Mouse (Mus musculus): ENCODE measurements around the gene Dexi. TPM values are rescaled to one million over a fixed set of nuclear protein-coding genes. Genes with fewer than 3 reads are reported as not detected.

Dexi gene
- total and polyA plus RNA-seq, 3 experiments: 7.1 to 20.2 (median 7.5) TPM

- Histone ChIP-seq H3K9me3 (replicated peaks) (no peaks in the 10 kb centered on the region), H3K4me3 (ENCODE audit: low read depth, low read length) (no peak overlapping the region), H3K4me1 (ENCODE audit: insufficient read depth, low read depth, low read length) (no peaks in the 10 kb centered on the region), H3K36me3 (replicated peaks) (peaks cover 90% of the 10 kb centered on the region), H3K27me3 (ENCODE audit: insufficient read depth, low read length) (no peaks in the 10 kb centered on the region)
- no peak for TF ChIP-seq GATA2 (IDR thresholded peaks at IDR 0.05; ENCODE audit: borderline replicate concordance, low read depth, low read length)
- no peak for TF ChIP-seq TAL1 (conservative IDR thresholded peaks at IDR 0.05; ENCODE audit: low read depth, low read length)
- TF ChIP-seq CTCF (IDR thresholded peaks at IDR 0.05; ENCODE audit: low read depth, low read length): no peak
- TF ChIP-seq GATA1 (IDR thresholded peaks at IDR 0.05; ENCODE audit: borderline replicate concordance, low read length): no peak
- no peak for TF ChIP-seq POLR2AphosphoS5 (IDR thresholded peaks at IDR 0.05; ENCODE audit: insufficient replicate concordance, low read depth, low read length)
- no peak for DNase-seq (ENCODE audit: low spot score)
- no peak for ATAC-seq (ENCODE audit: extremely low read depth, insufficient number of reproducible peaks, low FRiP score, poor library complexity, severe bottlenecking)
These were observed 33.1 kb upstream of the Dexi start for GRCm38 (mm10) chr16:10575915-10576314.

GRCm38 (mm10) chr16:10574936-10575335 lies 32.1 kb upstream of the Dexi start:
- H3K27me3 ChIP-seq (ENCODE audit: insufficient read depth, low read length): no peaks in the 10 kb centered on the region
- peaks cover 1% of the 10 kb centered on the region; the same call in 1 of the 2 replicates for H3K4me1 ChIP-seq (ENCODE audit: insufficient read depth, low read depth, low read length)
- DNase-seq (ENCODE audit: low spot score) (no peak), ATAC-seq (ENCODE audit: extremely low read depth, insufficient number of reproducible peaks, low FRiP score, poor library complexity, severe bottlenecking) (no peak)
- no peak overlapping the region for H3K4me3 ChIP-seq (ENCODE audit: low read depth, low read length)
- TF ChIP-seq POLR2AphosphoS5 (IDR thresholded peaks at IDR 0.05; ENCODE audit: insufficient replicate concordance, low read depth, low read length) (no peak), GATA1 (IDR thresholded peaks at IDR 0.05; ENCODE audit: borderline replicate concordance, low read length) (no peak), TAL1 (conservative IDR thresholded peaks at IDR 0.05; ENCODE audit: low read depth, low read length) (no peak), CTCF (IDR thresholded peaks at IDR 0.05; ENCODE audit: low read depth, low read length) (no peak), GATA2 (IDR thresholded peaks at IDR 0.05; ENCODE audit: borderline replicate concordance, low read depth, low read length) (no peak)
- peaks cover 90% of the 10 kb centered on the region for H3K36me3 ChIP-seq (replicated peaks)
- H3K9me3 ChIP-seq (replicated peaks): no peaks in the 10 kb centered on the region

GRCm38 (mm10) chr16:10571820-10572219 lies 29.0 kb upstream of the Dexi start:
- ATAC-seq (ENCODE audit: extremely low read depth, insufficient number of reproducible peaks, low FRiP score, poor library complexity, severe bottlenecking) (no peak), DNase-seq (ENCODE audit: low spot score) (peak; percentile 17)
- Histone ChIP-seq H3K9me3 (replicated peaks) (no peaks in the 10 kb centered on the region), H3K36me3 (replicated peaks) (peaks cover 89% of the 10 kb centered on the region), H3K4me1 (ENCODE audit: insufficient read depth, low read depth, low read length) (peaks cover 3% of the 10 kb centered on the region; the same call in 1 of the 2 replicates), H3K4me3 (ENCODE audit: low read depth, low read length) (no peak overlapping the region), H3K27me3 (ENCODE audit: insufficient read depth, low read length) (no peaks in the 10 kb centered on the region)
- no peak for TF ChIP-seq GATA2 (IDR thresholded peaks at IDR 0.05; ENCODE audit: borderline replicate concordance, low read depth, low read length)
- TF ChIP-seq CTCF (IDR thresholded peaks at IDR 0.05; ENCODE audit: low read depth, low read length): peak; percentile 57; the same call in 1 of the 2 replicates

DNA sequence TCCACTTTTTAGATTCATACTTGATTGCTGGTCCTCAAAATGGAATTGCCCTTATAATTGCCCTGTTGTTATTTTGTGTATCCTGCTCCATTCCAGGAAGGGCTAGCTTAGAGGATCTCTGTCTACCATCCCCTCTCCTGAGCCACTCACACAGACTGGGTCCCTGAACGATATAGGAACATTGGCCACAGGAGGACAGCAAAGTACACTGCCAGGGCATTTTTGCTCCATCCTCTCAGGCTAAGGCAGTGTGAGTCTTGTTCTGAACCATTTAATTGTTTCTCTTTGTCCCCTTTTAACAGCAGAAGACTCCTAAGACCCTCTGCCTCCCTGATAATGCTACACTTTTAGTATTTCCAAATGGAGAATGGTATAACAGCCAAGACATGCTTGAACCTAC lies 27.9 kb upstream of the Dexi start:
- no peak for DNase-seq (ENCODE audit: low spot score)
- Histone ChIP-seq H3K4me1 (ENCODE audit: insufficient read depth, low read depth, low read length) (peaks cover 3% of the 10 kb centered on the region; the same call in 1 of the 2 replicates), H3K9me3 (replicated peaks) (no peaks in the 10 kb centered on the region), H3K4me3 (ENCODE audit: low read depth, low read length) (no peak overlapping the region), H3K27me3 (ENCODE audit: insufficient read depth, low read length) (no peaks in the 10 kb centered on the region), H3K36me3 (replicated peaks) (peaks cover 88% of the 10 kb centered on the region)
- no peak for ATAC-seq (ENCODE audit: extremely low read depth, insufficient number of reproducible peaks, low FRiP score, poor library complexity, severe bottlenecking)
- TF ChIP-seq GATA2 (IDR thresholded peaks at IDR 0.05; ENCODE audit: borderline replicate concordance, low read depth, low read length) (no peak), CTCF (IDR thresholded peaks at IDR 0.05; ENCODE audit: low read depth, low read length) (no peak), GATA1 (IDR thresholded peaks at IDR 0.05; ENCODE audit: borderline replicate concordance, low read length) (no peak), POLR2AphosphoS5 (IDR thresholded peaks at IDR 0.05; ENCODE audit: insufficient replicate concordance, low read depth, low read length) (no peak), TAL1 (conservative IDR thresholded peaks at IDR 0.05; ENCODE audit: low read depth, low read length) (no peak)

GRCm38 (mm10) chr16:10569809-10570395 lies 27.0 kb upstream of the Dexi start:
- Histone ChIP-seq H3K4me1 (ENCODE audit: insufficient read depth, low read depth, low read length) (peaks cover 8% of the 10 kb centered on the region), H3K9me3 (replicated peaks) (no peaks in the 10 kb centered on the region), H3K36me3 (replicated peaks) (peaks cover 89% of the 10 kb centered on the region), H3K4me3 (ENCODE audit: low read depth, low read length) (no peak overlapping the region), H3K27me3 (ENCODE audit: insufficient read depth, low read length) (no peaks in the 10 kb centered on the region)
- ATAC-seq (ENCODE audit: extremely low read depth, insufficient number of reproducible peaks, low FRiP score, poor library complexity, severe bottlenecking): no peak
- TF ChIP-seq CTCF (IDR thresholded peaks at IDR 0.05; ENCODE audit: low read depth, low read length) (no peak), TAL1 (conservative IDR thresholded peaks at IDR 0.05; ENCODE audit: low read depth, low read length) (no peak), POLR2AphosphoS5 (IDR thresholded peaks at IDR 0.05; ENCODE audit: insufficient replicate concordance, low read depth, low read length) (no peak), GATA2 (IDR thresholded peaks at IDR 0.05; ENCODE audit: borderline replicate concordance, low read depth, low read length) (no peak), GATA1 (IDR thresholded peaks at IDR 0.05; ENCODE audit: borderline replicate concordance, low read length) (no peak)
- DNase-seq (ENCODE audit: low spot score): no peak

DNA sequence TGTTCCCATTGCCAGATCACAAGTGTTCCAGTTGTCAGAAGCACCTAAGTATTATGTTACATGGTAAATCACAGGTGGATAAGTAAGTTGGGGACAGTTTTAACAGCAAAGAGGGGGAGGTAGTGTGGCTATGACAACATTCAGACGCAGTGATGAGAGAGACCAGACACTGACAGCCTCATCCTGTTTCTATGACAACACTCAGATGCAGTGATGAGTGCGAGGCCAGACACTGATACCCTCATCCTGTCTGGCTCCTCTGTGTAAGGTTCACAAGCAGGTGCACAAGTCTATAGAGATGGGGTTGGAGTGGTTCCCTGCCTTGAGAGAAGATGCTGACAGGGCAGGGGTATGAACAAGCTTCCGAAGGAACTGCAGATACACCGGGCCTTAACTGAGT lies 24.3 kb upstream of the Dexi start:
- Histone ChIP-seq H3K36me3 (replicated peaks) (peaks cover 85% of the 10 kb centered on the region), H3K4me3 (ENCODE audit: low read depth, low read length) (no peak overlapping the region), H3K4me1 (ENCODE audit: insufficient read depth, low read depth, low read length) (peaks cover 8% of the 10 kb centered on the region), H3K27me3 (ENCODE audit: insufficient read depth, low read length) (no peaks in the 10 kb centered on the region), H3K9me3 (replicated peaks) (no peaks in the 10 kb centered on the region)
- TF ChIP-seq CTCF (IDR thresholded peaks at IDR 0.05; ENCODE audit: low read depth, low read length): no peak
- ATAC-seq (ENCODE audit: extremely low read depth, insufficient number of reproducible peaks, low FRiP score, poor library complexity, severe bottlenecking) (no peak), DNase-seq (ENCODE audit: low spot score) (no peak)

All from G1E (cell line).